Mouse (Mus musculus): ENCODE results near the gene Pxt1.

DNA sequence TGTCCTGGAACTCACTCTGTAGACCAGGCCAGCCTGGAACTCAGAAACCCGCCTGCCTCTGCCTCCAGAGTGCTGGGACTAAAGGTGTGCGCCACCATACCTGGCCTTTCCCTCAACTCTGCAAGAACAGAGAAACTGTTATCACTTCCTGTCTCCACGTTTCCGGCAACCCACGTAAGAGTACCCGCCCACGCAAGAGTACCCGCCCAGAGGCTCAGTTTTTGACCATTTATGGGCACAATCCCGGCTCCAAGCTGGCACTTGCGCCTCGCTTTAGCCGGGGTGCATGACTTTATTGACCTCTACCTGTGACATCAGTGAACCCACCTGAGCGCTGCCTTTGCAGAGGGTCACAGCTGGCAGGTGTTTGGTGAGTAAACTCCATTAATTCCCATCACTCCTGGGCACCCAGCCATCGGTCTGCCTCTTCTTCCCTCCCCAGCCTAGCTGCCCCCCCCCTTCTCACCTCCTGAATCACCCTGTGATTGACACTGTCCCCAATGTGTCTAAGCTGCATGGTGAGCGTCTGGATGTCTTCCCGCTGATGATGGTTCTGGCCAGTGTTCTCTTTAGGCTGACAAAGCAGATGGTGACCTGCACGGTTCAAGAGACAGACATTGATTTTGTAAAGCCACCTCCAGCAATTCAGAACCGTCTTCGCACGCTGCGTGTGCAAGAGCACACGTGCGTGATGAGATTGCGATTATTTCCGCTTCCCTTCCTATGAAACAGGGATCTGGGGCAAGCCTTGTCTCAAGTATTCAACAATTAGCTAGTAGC, 2.7 kb downstream of the Pxt1 start:
- TF ChIP-seq POLR2A (IDR thresholded peaks at IDR 0.05; ENCODE audit: low read depth, low read length) (no peak), CTCF (IDR thresholded peaks at IDR 0.05; ENCODE audit: extremely low read depth, insufficient read length, insufficient replicate concordance, low read depth, low read length) (no peak)

Measured in small intestine, adult 2 months (tissue).